Mouse (Mus musculus): ENCODE results near the gene Trim27.

GRCm38 (mm10) chr13:21225206-21225605 is 46.0 kb downstream of the Trim27 start:
- TF ChIP-seq HCFC1 (IDR thresholded peaks at IDR 0.05; ENCODE audit: borderline replicate concordance, insufficient read depth, low read length) (no peak), CHD2 (IDR thresholded peaks at IDR 0.05; ENCODE audit: low read depth, low read length) (no peak)

Data from ES-E14 (cell line).